Mouse (Mus musculus) thymus, postnatal 4 days (tissue): Measurements from ENCODE around the gene Spata17.
"Not testable (repeated sequence)": the region's sequence is repeated elsewhere in the genome, so short reads cannot be mapped to it uniquely, and the experiment has no call there.

ENCODE experiments used
- DNase-seq: peaks from one replicate; pipeline ENCODE4 v3.0.0; 2021

Gene Spata17

DNA sequence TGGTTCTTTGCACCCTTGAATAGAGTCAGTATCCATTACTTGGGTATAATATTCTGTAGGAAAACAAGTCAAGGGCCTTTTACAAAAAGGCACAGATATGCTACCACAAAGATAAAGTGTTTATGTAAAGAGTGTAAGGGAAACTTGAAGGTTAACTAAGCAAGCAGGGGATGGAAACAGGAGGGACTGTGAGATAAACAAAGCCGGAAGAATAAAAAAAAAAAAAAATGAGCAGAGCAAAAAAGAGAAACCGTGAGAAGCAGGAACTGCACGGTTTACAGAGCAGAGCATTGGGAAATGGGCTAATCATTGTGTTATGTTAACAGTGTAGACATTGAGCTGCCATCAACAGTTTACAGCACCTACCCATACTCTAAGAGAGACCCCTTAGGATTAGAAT is 44.9 kb downstream of the Spata17 start:
- DNase-seq = no peak

DNA sequence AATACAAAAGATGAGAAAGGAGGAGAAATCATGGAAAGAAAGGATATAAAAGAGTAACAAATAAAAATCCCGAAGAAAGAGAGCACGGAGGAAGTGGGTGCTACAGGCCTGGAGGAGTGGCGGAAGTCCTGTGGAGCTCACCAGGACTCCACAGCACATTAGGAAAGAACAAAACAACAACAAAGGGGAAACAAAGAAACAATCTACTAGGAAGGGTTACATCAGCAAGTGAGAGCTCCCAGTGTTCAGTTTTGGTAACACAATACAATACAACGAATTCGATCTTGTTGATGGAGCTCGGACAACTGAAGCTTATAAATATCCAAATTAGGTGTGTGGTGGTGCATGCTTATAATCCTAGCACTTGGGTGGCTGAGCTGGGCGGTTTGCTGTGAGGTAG is 45.6 kb downstream of the Spata17 start:
- DNase-seq = no peak

DNA sequence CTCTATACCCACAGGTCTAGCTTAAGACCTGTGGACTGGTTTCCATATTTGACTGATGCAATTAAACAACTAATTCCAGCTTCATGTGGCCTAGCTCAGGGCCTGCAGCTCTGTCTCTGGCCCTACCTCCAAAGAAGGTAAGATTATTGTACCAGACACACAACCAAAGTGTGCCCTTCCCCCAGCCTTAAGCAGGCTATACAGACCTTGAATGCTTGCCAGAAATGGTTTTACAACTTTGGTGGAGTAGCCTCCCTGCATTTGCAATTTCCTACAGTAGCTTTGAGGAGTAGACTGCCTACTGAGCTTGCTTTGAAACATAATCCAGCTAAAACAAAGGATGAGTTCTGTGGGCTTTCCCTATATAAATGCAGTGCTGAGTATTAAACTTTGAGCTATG is 51.7 kb downstream of the Spata17 start:
- no peak for DNase-seq

DNA sequence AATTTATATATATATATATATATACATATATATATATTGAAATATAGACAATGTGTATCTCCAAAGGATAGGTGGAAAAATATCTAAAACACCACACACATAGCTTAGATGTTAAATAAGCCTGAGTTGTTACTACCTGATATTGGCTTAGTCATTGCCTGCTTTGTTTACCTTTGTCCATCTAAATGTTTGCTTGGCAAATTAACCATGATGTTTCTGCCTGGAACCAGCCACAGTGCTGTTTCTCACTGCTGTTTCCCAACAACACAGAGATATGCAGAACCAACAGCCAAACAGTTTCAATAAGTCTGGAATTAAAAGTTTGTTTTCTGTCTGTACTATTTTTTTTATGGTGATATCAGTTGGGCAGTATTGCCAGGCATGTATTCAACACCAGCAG is 59.6 kb downstream of the Spata17 start:
- no peak for DNase-seq

DNA sequence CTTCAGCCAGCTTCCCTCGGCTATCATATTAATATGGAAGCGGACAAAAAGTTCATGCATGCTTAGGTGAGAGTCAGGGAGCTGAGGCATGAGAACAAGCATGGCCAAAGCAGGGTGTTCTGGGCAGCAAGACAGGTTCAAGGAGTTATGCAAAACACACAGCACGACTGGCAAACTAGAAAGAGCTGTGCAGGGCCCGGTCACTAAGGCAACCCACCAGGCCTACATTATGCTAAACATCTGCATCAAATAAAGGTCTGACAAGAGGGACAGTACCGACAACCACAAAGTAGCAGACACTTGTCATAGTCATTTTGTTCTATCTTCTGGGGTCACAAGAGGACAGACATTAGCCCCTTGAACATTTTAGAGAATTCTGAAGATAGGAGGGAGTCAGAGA is 61.6 kb downstream of the Spata17 start:
- DNase-seq = no peak

DNA sequence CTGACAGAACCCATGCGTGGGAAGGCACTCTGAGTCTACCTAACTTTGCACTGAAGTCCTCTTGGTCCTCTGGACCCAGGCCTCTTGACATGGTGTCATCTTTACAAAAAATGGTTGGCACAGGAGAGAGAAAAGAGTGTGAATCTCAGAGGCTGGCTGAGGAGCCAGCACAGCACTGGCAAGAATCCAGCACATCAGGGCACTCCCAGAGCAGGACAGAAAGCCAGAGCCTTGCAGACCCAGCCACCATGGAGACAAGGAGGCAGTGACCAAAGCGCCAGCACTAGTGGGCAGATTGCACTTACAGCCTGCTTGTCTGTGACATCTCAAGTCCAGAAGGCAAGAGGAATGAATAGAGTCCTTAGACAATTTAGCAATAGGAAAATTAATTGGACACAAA is 62.7 kb downstream of the Spata17 start:
- DNase-seq = no peak

DNA sequence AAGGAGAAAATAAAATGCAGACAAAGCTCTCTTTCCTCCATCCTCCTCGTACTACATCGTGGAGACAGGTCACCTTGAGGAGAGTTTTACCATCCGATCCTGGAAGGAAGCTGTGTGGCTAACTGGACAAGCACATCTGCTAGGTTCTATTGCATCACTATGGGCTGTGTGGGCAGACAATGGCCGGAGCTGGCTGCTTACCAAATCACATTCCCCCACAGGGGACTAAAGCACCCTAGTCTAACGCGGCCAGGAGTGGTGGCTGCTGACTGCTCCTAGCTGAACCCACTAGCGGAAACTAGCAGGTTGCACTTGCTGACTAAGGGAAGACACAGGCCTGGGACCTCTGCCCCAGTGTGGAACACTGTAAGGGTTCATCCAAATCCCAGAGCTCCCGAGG is 72.3 kb downstream of the Spata17 start:
- DNase-seq = no peak

DNA sequence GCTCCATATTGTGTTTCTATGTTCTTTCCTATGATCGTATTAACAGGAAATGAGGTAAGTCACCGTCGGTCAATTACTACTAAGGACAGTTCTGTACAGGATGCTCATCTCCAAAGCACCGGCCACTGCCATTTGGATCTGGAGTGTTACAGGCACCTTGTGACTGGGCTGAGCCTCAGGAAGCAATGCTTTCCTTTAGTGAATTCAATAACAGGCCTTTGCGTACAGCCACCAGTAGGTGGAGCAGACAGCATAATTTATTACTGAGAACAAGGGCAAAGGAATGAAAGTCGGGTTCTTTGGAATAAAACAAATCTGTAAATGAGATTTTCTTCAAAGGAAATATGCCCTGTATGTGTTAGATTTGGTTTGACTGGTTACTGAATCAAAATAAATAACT is 77.8 kb downstream of the Spata17 start:
- peak; percentile 33 for DNase-seq

DNA sequence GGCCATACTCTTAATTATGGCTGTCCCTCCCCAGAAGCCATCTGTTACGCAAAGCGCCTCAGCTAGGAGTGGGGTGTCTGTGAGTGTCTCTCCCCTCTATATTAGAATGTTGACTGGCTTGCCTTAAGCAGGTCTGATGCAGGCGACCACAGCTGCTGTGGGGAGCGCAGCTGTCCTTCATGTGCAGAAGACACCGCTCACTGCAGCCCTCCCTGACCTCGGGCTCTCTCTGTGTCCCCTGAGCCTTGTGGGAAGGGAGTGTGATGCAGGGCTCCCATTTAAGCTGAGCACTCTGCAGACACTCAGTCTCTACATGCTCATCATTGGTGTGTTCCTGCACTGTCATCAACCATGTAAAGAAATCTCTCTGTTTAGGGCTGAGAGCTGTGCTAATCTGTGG is 79.4 kb downstream of the Spata17 start:
- no peak for DNase-seq

DNA sequence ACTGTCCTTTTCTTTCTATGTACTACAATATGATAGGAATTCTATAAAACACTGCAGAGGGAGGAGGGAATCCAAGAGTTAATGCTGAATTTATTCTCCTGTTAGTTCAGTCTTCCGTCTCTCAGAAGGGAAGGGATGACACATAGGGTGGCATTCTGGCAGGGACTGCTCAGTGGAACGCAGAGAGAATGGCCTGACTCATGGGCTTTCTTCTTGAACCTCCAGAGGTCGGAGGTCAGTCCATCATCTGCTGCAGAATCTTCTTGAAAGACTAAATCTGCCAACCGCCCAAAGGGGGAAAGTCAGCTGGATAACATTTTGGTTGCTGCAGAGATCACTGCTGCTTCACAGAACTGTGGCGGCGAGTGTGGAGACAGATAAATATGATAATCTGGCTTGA is 81.4 kb downstream of the Spata17 start:
- no peak for DNase-seq

DNA sequence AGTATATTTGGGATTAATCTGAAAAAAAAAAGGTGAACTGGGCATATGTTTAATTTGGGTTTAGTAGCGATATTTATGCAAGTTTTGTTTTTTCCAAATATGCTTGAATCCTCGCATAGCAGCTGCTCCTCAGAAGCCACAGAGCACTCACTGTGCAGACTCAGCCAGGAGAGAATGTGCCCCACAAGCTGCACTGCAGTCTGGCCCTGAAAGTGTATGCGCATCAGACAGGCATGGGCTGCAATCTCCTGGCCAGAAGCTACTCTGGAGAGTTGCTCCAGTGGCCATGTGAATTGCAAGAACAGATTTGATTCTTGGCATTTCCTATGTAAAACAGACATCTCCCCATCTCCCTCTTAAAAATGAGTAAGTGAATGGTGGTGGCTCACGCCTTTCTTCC is 82.9 kb downstream of the Spata17 start:
- DNase-seq = no peak

DNA sequence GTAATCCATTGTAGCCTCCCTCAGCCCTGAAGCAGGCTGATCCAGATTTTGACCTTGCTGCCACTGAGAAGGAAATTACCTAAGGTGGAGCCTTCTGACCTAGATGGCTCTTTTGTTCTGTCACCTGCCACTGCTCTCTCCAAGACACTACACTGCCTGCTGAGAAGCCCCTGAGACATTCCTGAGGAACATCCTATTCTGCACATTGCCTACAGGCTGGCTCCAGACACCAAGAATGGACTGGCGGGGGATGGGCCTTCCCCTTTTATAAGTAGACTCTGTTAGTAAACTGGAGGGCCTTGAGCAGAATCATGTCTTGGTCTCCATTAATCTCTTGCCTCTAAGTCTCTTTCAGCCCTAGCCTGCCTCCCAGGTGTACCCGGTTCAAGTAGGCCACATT is 87.7 kb downstream of the Spata17 start:
- not testable (repeated sequence) for DNase-seq

DNA sequence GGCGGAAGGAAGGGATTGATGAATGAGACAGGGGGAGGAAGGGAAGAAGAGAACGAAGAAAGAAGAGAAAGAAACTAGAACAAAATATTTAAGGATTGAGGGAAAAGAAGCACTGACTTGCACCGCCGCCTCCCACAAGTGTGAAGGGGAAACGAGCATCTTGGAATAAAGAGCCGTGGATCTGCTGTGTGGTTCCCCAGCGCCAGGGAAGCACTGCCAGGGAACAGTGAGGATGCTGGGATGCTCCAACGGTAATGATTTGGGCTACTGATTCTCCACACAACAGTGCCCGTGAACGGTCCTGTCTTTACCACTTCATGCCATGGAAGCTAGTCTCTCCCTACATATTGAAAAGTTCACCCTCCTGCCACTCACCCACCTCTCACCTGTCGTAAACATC is 89.5 kb downstream of the Spata17 start:
- DNase-seq = no peak

DNA sequence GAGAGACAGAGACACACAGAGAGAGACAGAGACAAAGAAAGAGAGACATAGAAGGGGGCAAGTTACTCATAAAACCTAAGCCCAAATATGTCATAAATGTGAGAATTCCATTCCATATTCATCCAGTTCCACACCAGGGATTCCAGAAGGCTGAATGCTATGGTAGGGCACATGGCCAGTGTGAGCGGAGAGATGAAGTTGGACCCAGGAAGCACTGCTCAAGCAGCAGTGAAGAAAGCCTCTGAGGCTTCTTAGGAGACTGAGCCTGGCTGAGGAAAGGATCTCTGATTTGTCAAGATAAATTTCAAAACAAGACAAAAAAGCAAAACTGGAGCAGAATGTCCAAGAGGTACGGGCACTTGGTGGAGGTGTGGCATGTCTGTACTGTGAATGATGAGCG is 90.3 kb downstream of the Spata17 start:
- no peak for DNase-seq

DNA sequence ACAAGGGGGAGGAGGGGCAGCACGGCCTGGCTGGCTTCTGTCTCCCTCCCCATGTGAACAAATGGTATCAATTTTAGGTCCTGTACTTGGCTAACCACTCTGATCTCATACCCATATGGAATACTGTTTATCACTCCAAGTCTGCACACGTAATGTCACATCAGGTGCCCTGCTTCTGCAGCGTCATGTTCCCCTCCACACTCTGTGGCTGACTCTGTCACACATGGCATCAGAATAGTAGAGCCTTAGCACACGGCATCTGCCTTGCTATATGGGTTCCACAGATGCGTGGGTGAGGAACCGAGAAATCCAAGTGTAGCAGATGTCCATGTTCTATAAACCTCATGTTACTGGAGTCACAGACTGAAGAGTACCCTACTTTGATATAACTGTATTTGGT is 96.0 kb downstream of the Spata17 start:
- DNase-seq = no peak

DNA sequence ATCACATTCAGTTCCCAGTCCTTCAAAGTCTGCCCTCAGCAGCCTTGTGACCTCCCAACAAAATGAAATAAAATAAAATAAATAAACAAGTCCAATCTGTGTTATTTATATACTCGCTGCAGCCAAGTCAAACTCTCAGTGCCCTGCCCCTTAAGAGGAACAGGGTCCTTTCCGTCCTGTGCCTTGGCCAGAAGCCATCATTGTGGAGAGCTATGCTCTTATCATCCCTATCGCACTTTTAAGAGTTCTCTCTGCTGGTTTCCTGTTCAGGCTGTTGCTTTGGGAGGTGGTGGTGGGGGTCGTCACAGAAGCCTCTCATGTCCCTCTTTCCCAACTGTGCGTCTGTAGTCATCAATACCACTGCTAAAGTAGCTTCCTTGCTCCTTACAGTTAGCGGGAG is 97.2 kb downstream of the Spata17 start:
- DNase-seq = no peak

DNA sequence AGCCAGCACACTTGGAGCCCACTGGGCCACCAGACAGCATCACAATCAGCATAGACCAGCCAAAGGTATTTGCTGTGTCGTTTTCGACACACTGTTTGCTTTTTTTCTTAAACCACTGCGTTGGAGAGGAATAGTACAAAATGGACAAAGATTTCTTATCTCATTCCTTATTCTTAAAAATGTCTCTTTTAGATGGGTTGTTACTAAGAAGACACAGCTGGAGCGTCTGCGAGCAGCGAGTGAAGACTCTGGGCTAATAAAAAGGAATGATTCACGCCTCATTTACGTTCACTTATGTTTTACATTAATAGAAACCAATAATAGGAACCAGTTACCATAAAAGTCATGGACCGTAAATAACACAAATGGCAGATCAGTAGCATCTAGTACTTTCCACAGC is 101.5 kb downstream of the Spata17 start:
- DNase-seq = no peak

DNA sequence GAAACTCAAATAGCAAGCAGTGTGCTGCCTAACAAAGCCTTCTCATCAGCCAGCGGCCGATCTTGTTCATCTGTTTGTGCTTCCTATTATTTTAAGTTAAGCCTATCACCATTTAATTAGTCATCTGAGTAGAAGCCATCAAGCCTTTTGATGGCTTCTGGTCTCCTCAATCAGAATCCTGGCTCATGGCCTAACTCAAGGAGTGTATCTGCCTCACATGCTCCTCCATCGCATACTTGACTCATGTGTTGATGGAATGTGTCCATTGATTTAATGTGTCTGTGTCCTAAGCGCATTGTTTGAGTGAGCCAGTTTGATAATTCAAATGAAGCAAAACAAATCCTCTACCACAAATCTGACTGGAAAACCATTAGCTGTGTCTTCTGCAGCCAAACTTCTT is 113.1 kb downstream of the Spata17 start:
- no peak for DNase-seq

DNA sequence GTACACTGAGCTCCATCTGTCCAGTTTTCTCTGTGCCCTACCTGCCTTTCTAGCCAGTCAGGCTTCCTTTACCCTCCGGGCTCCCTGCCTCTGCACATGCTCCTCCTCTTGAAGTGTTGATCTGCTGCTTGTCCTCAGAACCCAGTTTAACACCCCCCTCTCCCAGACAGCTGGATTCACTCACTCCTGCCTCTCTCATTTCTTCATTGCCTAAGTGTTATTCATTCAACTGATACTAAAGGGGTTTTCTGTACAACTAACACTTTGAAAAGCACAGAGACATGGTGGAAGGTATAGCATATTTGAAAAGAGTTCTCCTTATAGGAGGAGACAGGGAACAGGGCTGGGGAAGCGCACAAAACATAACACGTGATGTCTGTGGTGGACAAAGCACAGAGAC is 114.1 kb downstream of the Spata17 start:
- no peak for DNase-seq

DNA sequence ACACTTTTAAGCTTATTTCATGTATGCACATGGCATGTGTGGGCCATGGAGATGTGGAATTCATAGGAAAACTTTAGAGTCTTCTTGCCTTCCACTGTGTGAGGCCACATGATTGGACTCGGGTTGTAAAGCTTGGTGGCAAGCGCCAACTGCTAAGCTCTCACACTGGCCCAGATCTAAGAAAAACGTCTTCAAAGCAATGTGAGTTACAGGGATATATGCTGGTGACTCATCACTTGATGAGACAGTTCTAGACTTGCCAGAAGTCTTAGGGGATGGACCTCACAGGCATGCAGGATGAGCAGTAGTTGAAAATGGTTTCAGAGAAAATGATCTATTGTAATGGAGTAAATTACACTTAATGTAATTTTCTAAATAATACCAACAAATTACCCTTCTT is 114.6 kb downstream of the Spata17 start:
- DNase-seq = no peak

DNA sequence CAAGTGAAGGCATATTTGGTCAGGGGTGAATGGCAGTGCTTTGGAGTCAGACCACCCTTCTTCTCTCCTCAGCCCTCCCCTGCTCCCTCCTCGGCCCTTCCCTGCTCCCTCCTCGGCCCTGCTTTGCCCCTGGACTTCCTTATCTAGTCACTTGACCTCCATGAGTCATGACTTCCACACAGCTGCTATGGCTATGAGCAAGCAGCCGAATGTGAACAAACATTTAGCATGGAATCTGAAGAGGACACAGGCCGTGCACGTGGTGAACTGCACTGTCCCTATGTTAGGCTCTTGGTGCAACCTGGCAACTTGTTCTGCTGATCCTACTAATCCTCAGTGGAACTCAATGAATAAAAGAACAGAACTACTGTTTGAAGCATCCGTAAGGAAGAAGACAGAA is 117.0 kb downstream of the Spata17 start:
- no peak for DNase-seq

DNA sequence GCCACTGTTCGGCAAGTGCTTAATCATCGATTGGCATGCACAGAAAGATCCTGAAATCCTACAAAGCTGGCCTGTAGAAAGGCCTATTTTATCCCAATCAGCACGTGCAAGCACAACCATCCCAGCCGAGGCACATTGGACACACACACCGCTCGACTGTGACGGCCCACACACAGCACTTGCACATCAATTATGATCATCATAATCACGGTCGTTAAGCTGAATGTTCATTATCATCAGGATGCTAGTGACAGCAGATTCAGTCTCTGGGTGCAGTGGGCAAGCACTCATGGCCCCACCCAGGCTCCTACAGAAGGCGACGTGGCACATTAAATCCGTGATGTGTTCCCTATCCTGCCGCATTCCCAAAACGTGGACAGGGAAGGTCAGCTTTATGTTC is 122.7 kb downstream of the Spata17 start:
- DNase-seq = no peak

DNA sequence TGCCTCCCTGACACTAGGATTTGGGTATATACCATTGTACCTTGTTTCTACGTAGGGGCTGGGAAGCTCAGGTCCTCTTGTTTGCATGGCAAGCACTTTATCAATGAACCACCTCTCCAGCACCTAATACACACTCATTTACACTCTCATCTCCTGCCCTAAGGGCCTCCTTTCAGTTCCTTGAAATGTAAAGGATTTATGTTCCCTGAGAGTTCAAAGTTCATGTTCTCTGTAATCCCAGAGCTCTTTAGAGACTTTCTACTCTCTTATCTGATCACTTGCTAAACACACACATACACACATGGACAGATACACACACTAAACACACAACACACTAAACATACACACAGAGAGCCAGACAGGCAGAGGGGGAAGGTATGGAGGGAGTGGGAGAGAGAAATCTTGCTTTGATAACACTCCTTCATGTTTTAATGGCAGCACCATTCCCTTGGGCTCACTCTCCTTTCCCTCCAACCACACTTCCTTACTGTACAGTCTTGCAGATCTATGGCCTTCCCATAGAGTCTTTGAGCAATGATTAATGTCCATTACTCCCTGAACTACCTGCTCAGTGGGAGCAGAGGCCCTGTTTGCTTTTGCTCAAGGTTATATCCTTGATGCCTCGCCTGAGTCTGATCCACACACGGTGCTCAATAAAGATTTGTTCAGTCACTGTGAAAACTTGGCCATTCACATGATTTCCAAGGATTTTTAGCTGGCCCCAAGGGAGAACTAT is 126.4 kb downstream of the Spata17 start:
- no peak for DNase-seq

DNA sequence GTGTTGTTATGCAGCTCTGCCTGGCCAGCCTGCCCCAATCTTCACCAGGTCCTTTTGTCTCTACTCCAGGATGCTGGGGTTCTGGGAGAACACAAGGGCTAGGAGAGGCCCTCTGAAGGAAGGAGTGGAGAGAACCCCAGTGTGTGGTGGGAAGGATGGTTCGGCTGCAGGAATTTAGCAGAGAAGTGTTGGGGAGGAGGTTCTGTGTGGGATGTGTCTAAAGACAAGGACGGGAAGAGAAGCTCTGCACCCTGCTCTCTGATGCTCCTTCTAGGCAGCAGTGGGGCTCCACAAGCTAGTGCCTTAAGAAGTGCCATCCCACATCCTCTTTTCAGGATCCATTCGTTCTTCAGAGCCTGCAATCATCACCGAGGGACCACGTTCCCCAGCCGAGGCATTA is 129.2 kb downstream of the Spata17 start:
- DNase-seq = no peak

DNA sequence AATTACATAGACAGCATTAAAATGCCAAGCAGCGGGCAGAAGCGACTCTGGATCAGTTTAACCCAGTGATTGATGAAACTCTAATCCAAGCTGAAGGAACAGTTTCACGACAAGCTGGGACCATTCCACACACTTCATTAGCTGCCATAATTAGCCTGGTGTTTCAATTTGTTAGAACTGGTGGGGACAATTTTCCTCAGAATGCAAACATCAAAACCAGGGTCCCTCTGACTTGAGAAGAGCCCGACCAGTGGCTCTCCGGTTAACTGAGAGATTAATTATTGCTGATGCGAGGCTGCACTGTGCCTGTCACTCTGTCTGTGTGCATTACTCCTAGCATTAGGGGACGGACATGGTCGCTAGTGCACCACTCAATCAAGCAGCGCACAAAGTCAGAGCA is 137.9 kb downstream of the Spata17 start:
- no peak for DNase-seq

DNA sequence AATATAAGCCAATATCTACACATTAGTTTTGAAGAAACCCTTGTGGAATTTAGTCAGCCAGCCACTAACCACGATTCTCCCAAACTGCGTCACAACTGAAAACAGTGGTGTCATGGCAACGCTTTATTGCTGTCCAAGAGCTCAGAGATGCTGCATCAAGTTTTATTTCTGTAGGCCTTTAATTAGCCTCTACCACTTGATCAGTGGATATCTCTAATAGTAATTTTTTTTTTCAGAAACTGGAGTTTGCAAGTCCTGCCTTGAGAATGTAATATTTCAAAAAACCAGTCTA is 138.3 kb downstream of the Spata17 start:
- no peak for DNase-seq
